Mouse (Mus musculus) telencephalon, adult 2 months (tissue): ENCODE data around the gene Olfr790.

Experiments used
- DNase-seq: peaks from one replicate; pipeline ENCODE4 v3.0.0-alpha.2; 2011; ENCODE audit warnings: low read depth, low spot score

Olfr790 gene

DNA sequence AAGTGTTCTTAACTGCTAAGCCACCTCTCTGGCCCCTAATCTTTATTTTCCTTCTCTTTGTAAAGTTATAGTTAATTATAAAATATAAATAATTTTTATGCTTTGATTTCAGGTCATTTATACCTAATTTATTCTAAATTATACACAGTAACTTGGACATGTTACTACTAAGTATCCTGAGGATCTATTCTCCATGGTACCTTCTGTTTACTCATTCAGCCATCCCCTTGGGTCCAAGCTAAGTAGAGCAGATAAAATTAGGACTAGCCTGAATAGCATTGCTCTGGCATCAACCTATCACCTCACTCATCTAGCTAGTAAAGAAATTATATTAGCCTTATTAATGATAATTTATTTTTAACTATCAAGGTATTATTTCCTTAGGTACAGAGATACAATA, at the start of gene Olfr790:
Olfr790 (plus strand) TSS at position 301 of the 400 bp plus-strand sequence.
- DNase-seq, result no peak

DNA sequence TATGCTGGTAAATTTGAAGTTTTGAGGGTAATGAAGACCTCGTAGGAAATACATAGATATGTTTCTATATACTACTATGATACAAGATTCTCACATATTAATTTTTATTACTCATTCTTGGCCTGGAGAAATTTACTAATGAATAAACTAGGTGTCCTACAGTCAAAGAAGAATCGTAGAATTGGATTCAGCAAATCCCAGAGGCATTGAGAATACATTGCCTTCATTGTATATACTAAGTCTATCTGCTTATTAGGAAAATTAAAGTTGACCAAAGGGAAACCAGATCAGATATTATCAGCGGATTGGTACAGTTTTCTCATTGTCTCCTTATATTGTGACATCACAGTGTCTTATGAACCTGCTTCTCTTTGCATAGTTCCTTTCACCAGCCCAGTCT, 36.7 kb upstream of the Olfr790 start, which contains the start of gene Olfr787:
Olfr787 (plus strand) TSS at position 301 of the 400 bp plus-strand sequence.
- no peak for DNase-seq

DNA sequence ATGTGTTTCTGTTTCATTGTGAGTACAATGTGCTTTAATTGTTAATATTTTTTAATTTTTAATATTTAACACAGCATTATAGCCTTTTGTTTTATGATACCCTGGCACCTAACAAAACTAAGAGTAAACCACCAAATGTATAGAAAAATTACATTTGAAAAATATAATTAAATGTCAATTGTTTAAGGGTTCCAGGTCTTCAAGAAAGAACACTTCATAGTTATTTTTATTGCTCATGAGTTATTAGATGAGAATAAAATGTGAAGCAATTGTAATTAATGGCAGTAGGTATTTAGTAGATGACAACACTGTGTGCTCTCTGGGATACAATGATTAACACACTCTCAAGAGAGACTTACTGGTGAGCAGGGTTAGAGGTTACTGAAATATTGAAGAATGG, 27.6 kb upstream of the Olfr790 start, which contains the start of gene Olfr788:
Olfr788 (plus strand) TSS at position 301 of the 400 bp plus-strand sequence.
- no peak for DNase-seq

DNA sequence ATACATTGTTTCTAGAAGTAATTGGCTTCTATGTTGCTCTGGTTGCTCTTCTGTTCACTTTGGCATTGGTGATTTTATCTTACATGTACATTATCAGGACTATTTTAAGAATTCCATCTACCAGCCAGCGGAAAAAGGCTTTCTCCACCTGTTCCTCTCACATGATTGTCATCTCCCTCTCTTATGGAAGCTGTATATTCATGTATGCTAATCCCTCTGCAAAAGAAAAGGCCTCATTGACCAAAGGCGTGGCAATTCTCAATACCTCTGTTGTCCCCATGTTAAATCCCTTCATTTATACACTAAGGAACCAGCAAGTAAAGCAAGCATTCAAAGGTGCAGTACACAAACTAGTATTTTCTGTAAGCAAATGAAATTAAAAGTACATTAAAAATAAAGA, 25.0 kb upstream of the Olfr790 start:
- DNase-seq, result no peak

DNA sequence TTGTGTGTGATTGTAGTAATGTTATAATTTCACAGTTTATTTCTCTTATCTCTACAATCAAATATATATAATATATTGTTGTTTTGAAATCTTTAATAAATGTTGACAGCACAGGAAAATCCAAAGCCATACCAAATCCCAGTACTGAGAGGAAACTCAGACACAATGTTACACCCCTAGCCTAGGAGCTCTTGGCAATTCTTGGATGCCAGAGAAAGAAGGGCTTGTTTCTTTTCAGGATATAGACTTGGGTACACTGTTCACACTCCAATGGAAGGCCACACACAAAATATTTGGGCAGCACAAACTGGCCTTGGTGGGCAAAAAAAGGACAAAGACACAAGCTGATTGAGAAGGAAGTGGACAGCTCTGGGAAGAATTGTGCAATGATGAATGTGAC, 24.6 kb upstream of the Olfr790 start:
- no peak for DNase-seq

DNA sequence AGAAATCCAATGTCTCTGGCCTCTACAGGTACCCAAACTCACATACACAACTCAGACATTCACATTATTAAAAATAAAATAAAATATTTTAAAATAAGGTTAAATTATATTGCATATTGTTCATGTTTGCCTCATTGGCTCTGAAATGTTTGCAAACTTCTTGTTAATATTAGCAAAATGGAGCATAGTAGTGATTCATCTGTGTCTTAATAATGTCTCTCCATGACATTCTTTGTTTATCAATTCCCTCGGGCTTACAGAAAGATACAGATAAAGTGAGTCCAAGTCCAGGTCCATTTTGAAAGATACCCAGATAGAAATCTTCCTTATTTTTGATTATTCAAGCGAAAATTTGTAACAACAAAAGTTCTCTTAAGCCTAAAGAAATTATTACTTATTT, 13.8 kb upstream of the Olfr790 start, which contains the start of gene Olfr789:
Olfr789 (plus strand) TSS at position 301 of the 400 bp plus-strand sequence.
- DNase-seq, result no peak

DNA sequence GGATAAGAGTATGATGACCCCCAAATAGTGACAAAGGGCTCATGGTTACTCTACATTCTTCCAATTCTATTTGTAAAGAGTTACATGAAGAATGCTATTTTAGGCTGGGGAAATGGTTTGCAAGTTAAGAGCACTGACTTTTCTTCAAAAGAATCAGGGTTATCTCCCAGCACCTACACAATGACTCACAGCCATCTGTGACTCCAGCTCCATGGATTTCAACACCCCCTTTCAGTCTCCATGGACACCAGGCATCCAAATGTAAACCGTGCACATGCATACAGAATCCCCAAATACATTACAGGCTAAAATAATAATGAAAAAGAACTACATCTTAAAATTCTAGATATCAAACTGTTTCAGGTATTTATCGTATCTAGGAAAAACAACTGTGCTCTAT, 8.2 kb upstream of the Olfr790 start:
- peak; percentile 81 for DNase-seq

DNA sequence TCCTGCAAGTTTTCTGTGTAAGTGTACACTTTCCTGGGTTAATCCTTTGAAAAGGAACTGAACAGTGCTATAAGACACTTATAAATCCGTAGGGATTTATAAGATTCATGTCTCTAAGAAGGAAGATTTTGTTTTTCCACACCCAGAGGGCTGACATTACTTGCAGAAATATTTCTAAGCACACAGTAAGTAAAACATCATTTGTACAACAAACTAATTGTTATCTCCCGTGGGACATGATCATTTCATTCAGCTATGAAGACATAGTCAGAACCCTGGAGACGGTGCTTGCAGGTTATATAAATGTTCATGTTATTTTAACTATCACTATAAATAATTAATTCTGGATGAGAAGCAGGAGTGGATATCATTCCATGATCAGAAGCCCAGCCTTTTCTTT, 23.2 kb downstream of the Olfr790 start, which contains the start of gene Olfr791:
Olfr791 (plus strand) TSS at position 301 of the 400 bp plus-strand sequence.
- DNase-seq, result no peak

DNA sequence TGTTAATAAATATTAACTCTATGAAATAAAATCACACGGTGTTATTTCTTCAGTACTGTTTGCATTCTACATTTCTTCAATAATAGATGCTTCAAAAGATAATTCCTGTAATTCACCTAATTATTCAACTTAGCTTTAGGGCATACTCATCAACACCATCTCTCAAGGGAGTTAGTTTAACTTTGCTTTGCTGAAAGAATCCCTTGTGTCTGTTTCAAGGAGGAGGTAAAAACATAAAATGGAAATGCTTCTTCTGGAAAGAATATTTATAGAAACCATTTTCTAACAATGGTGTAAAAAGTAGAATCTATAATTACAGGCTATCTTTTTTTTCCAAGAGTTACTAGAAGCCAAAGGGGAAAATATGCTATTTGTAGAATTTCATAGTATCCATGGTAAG, 40.6 kb downstream of the Olfr790 start, which contains the start of gene Olfr792:
Olfr792 (plus strand) TSS at position 301 of the 400 bp plus-strand sequence.
- no peak for DNase-seq

DNA sequence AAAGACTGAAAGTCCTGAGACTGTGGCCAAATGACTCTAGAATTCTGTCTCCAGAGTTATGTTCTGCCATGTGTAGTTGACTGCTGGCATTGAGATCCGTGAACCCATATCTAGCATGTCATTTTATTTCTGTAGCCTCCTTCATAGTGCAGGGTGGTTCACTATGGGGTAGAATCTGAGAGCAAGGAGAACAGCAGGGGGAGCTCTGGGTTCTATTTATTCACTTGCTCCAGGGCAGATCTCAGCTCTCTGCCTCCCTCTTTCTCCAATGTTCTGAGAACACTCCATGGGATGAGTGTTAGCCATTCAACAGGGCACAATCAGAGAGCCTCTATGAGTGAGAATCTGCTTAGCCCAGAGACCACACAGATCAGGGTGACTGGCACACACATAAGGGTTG, 51.1 kb downstream of the Olfr790 start:
- peak; percentile 1 for DNase-seq
